ENCODE assay signal across 26 mouse cellular contexts in genomic region chr10:8250005-8250404, GRCm38 (mm10).
"Had no signal": no experiment of that assay in that cellular context is flagged by ENCODE, and none has a peak within 500 bp of the region (broad histone marks: within the 10 kb centered on the region; RNA-seq: fewer than 3 reads in every experiment).

No protein-coding gene starts in this region.

- H3K27ac ChIP-seq: gastrocnemius, adult 2 months; heart, embryonic 10.5 days; hindbrain, embryonic 12.5 days; hindbrain, embryonic 14.5 days; intestine, embryonic 15.5 days; layer of hippocampus, adult 2 months; left cerebral cortex, adult 2 months; limb, embryonic 10.5 days; limb, embryonic 12.5 days; liver, embryonic 13.5 days had no signal

- ATAC-seq: hindbrain, embryonic 16.5 days; inflammation-experienced regulatory T-cells, adult 6 months; intestine, embryonic 15.5 days; intestine, postnatal 0 days had no signal

- H3K4me3 ChIP-seq: gastrocnemius, adult 2 months; heart, embryonic 10.5 days; heart, embryonic 12.5 days; hindbrain, embryonic 12.5 days; intestine, embryonic 15.5 days; layer of hippocampus, adult 2 months; left cerebral cortex, adult 2 months; limb, embryonic 10.5 days; limb, embryonic 12.5 days; liver, embryonic 13.5 days had no signal

- DNase-seq: gastrocnemius, adult 2 months; gastrocnemius, postnatal 10 days; gastrocnemius, postnatal 25 days; heart, adult 18-20 months; heart, postnatal 10 days; heart, postnatal 36 days; kidney, adult 18-20 months; kidney, adult 8-10 months; kidney, postnatal 10 days; kidney, postnatal 25 days; kidney, postnatal 4 days; liver; liver, embryonic 13.5 days had no signal

- H3K4me2 ChIP-seq: heart, embryonic 12.5 days; hindbrain, embryonic 12.5 days; hindbrain, embryonic 14.5 days; intestine, embryonic 15.5 days; limb, embryonic 12.5 days; liver, embryonic 11.5 days; liver, embryonic 13.5 days had no signal

- H3K27me3 ChIP-seq: heart, embryonic 12.5 days; hindbrain, embryonic 12.5 days; intestine, embryonic 15.5 days; limb, embryonic 12.5 days; liver, embryonic 13.5 days had no signal

- H3K9me3 ChIP-seq: hindbrain, embryonic 12.5 days; intestine, embryonic 15.5 days; limb, embryonic 10.5 days; limb, embryonic 12.5 days; liver, embryonic 13.5 days had no signal

- H3K36me3 ChIP-seq: heart, embryonic 10.5 days; heart, embryonic 12.5 days; hindbrain, embryonic 12.5 days; limb, embryonic 10.5 days; limb, embryonic 12.5 days; liver, embryonic 13.5 days had no signal

- H3K4me1 ChIP-seq: heart, embryonic 10.5 days; hindbrain, embryonic 12.5 days; intestine, embryonic 15.5 days; limb, embryonic 10.5 days; limb, embryonic 12.5 days; liver, embryonic 13.5 days had no signal

- H3K9ac ChIP-seq: heart, embryonic 12.5 days; hindbrain, embryonic 12.5 days; hindbrain, embryonic 14.5 days; intestine, embryonic 15.5 days; limb, embryonic 12.5 days; liver, embryonic 13.5 days had no signal
